Mouse (Mus musculus): Measurements from ENCODE around the gene Epha2. TPM values are rescaled to one million over a fixed set of nuclear protein-coding genes. Genes with fewer than 3 reads are reported as not detected.

Gene Epha2
- total RNA-seq, 1 experiment from 2014 or later, result 18.8 TPM

- no peak for DNase-seq
These were observed 2.6 kb downstream of the Epha2 start for GRCm38 (mm10) chr4:141303402-141304222.

DNA sequence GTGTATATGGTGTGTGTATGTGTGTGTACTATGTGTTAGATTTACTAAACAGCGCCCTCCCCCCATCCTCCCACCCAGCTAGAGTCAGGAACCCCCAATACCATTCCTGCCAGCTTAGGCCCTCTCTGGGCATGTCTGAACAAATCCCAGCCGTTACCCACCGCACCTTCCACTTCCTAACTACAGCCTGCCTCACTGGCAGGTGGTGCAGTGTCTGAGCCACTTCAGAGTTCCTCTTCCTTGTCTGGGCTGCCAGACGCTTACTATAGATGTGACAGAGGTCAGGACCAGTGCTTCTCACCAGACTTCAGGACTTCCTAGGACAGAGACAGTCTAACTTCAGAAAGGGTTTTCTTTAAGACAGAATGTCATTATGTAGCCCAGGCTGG lies 3.2 kb downstream of the Epha2 start:
- DNase-seq, result no peak

DNA sequence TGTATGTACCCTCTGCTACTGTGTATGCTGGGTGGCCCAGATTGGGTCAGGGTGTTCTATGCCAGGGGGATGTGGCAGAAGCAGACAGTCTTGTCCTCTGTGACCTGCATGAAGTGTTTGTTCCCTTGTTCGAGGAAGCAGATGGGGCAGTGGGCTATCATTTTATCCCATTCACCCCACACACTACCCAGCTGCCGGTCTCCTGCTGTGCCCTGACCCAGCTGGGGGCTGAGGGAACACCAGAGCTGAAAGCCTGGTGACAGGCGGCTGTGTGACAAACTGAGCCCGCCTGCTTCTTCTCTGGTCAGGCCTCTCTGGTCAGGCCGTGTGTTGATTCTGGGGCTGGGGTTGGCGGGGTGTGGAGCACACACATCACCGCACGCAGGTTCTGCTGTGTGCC lies 5.0 kb downstream of the Epha2 start:
- DNase-seq, result no peak

GRCm38 (mm10) chr4:141308381-141308780 lies 7.3 kb downstream of the Epha2 start:
- peak; percentile 11 for DNase-seq

DNA sequence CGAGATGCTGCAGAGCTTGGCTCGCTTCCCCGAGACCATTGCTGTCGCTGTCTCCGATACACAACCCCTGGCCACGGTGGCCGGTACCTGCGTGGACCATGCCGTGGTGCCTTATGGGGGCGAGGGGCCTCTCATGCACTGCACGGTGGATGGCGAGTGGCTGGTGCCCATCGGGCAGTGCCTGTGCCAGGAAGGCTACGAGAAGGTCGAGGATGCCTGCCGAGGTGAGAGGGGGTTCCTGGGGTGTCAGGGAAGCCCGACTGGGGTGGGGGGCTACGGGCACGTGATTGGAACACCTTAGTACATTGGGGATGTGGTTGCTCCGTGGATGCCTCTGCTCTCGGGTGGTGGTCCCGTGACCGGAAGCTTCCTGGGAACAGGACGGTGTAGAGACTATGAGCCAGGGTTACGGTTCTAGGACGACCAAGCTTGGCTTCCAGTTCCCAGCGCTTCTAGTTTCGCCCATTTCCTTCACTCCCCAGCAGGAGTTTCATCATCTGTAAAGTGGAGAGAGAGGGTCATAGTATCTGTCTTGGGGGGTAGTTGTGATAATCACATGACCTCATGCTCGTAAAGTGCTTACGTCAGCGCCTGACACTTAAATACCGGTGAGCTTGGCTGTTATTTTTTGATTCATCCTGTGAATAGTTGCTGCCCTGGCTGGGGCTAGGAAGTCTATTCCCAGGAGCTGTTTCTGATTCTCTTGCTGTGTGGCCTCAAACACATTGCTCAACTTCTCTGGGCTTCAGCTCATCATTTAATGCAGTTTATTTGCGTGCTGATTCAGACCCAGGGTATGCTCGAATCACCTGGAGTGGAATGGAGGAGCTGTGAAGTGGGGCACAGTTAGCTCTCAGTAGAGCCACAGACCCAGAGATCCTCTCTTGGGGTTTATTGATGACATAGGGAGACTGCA lies 8.1 kb downstream of the Epha2 start:
- peak; percentile 5 for DNase-seq

DNA sequence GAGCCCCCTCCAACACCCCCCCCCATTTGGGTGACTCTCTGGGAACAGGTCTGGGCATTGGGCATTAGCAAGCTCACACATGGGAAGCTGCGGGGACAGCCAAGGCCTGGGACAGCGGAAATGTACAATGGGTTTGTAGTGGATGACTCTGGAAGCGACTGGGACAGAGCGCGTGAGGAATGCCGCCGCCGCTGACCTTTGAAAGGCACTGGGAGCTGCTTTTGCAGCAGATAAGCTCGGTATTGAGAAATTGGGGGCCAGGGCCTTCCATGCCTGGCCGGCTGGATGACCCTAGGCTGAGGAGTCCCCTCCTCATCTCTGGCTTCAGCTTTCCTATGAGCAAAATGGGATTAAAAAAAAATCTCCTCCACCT lies 8.7 kb downstream of the Epha2 start:
- peak; percentile 76 for DNase-seq

DNA sequence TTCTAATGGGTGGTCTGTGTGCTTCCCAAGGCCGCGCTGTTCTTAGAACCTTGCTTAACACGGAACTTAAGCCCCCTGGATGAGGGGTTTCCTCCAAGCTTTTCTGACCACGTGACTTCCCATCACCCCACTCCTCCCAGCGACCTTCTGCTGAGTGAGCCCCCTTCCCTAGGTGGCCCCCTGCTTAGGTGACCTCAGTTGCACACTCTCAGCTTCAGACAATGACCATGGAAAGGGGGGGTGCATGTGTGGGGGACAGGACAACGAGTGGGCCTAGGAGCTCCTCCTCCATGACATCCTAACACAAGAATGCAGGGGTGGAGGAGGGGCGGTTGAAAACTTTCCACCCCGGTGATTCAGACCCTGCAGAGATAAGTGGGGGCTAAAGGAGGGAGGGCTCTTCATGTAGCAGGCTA lies 9.2 kb downstream of the Epha2 start:
- DNase-seq, result peak; percentile 93

DNA sequence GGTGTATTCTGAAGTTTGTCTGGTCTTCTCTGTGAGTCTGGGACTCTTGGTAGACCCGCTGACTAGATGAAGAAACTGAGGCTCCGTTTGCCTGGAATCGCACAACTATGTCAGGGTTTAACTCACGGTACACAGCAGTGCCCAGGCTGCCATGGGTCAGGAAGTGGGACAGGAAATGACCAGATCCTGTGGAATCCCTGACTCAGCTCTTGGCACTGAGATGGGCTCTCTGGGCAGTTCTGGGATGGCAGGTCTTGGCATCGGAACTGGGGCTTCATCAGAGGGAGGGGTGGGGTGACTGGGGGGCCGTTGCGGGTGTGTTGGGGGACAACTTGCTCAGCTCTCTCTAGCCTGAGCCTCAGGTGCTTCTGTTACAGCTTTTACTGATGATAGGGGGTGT lies 10.0 kb downstream of the Epha2 start:
- peak; percentile 84 for DNase-seq

GRCm38 (mm10) chr4:141311506-141311905 lies 10.5 kb downstream of the Epha2 start:
- peak; percentile 7 for DNase-seq

- no peak for DNase-seq
These were observed 10.9 kb downstream of the Epha2 start for GRCm38 (mm10) chr4:141311908-141312307.

GRCm38 (mm10) chr4:141312513-141313131 lies 11.6 kb downstream of the Epha2 start:
- DNase-seq, result peak; percentile 5

DNA sequence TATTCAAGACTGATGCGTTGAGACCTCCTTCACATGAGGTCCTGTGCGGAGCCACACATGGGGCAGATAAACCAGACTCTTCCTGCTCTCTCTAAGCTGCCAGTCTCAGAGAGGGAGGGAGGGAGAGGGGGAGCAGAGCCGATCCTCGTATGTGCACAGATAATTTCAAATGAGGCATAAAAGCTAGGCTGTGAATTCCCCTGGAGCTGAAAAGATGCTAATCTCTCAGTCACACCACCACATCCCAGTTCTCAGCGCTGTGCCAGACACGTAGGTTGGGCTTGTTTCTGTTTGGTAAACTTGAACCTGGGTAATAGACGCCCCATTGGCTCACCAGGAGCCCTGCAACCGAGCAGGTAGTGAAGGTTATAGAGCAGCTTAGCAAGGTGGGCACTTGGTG lies 12.4 kb downstream of the Epha2 start:
- no peak for DNase-seq

DNA sequence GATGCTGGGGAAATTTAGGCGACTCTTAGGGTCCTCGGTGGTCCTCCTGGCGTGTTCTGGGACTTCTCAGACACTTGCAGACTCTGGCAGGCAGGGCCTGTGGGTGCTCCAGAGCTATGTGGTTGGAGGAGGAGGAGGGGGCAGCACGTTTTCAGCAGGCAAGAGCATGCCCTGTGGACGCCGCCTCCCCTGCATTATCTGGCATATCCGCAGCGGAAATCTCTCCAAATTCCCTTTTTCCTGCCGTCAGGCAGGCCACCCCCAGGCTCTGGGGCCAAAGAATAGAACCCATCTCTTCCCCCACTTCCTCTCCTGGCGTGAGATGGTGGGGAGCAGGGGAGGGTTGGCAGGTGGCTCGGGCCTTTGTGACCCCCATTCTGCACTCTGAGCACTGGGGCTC lies 12.9 kb downstream of the Epha2 start:
- peak; percentile 30 for DNase-seq

DNA sequence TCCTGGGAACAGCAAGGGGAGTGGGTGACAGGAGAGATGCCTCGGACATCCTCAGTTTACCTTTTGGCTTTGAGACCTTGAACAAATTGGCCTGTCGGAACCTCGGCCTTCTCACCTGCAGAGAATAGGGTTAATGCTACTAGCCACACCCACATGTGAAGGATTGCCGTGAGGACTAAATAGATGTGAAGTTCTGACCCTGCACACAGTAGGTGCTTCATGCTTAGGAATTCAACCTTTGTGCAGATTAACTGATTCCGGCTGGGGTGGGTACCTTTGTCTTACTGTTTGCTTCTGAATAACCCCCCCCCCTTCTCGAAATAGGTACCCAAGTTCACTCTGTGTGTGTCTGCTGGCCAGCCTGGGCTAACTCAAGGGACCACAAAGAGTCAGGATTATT lies 13.7 kb downstream of the Epha2 start:
- no peak for DNase-seq

- peak; percentile 25 for DNase-seq
These were observed 15.0 kb downstream of the Epha2 start for GRCm38 (mm10) chr4:141316023-141316422.

GRCm38 (mm10) chr4:141316498-141317180 lies 15.6 kb downstream of the Epha2 start:
- peak; percentile 71 for DNase-seq

GRCm38 (mm10) chr4:141317914-141318313 lies 16.9 kb downstream of the Epha2 start:
- no peak for DNase-seq

GRCm38 (mm10) chr4:141322526-141322925 lies 21.5 kb downstream of the Epha2 start:
- DNase-seq, result peak; percentile 27

- DNase-seq, result peak; percentile 67
These were observed 23.7 kb downstream of the Epha2 start for GRCm38 (mm10) chr4:141324771-141325191.

GRCm38 (mm10) chr4:141325636-141326035 lies 24.6 kb downstream of the Epha2 start:
- peak; percentile 49 for DNase-seq

DNA sequence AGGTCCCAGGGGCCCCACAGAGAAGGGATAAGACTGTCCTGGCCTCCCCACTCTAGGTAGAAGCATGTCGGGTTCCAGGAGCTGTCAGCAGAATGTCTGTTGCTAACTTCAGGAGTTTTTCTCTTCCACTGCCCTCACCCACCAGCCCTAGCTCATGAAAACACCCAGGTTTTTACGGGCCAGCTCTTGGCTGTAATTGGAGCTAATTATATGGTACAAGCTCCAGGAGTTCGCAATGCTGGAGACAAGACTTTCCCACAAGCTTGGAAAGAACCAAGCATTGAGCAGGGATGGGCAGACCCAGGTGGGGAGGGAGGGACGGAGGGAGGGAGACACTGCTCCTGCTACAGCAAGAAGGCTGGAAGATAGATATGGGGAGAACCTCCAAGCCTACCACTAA lies 26.0 kb downstream of the Epha2 start:
- no peak for DNase-seq

GRCm38 (mm10) chr4:141328742-141329141 lies 27.7 kb downstream of the Epha2 start:
- DNase-seq, result no peak

All from adrenal gland, postnatal 14 days (tissue).